Mouse (Mus musculus) naive thymus-derived CD4-positive, alpha-beta T cell, adult 5 months (primary cell): ENCODE data around the gene Arid5b. TPM values are rescaled to one million over a fixed set of nuclear protein-coding genes. Genes with fewer than 3 reads are reported as not detected.

Experiments
- polyA plus RNA-seq: library from polyadenylated mRNA; unstranded; fragments of 100-300 nt; shearing (Covaris generic); gene quantifications from one replicate; pipeline ENCODE4 v1.2.1, GENCODE M21; 2017

Gene Arid5b
- 63.8 TPM for polyA plus RNA-seq

GRCm38 (mm10) chr10:68278632-68279361, at the start of gene Arid5b:
TSS of gene Arid5b (minus strand) at chr10:68278740.

